Mouse (Mus musculus) liver, embryonic 14.5 days (tissue): ENCODE results near the gene Mef2a.

Experiments
- CTCF ChIP-seq: IDR thresholded peaks from 2 replicates; pipeline ENCODE4 v1.5.1; 2016; ENCODE audit warnings: antibody characterized with exemption, low read depth, control low read depth
- EP300 ChIP-seq: IDR thresholded peaks from 2 replicates; pipeline ENCODE4 v1.6.1; 2016; ENCODE audit warnings: antibody characterized with exemption, low read depth

- TF ChIP-seq CTCF (no peak), EP300 (no peak)
These were observed 18.1 kb upstream of the Mef2a start for GRCm38 (mm10) chr7:67390760-67391159.
